Mouse (Mus musculus): ENCODE measurements around the gene Klrg1.

Klrg1 gene

GRCm38 (mm10) chr6:122282782-122283181 lies at the start of gene Klrg1:
Klrg1 (minus strand) TSS chr6:122282882.
- DNase-seq: no peak

- no peak for DNase-seq
Measured at GRCm38 (mm10) chr6:122325361-122325975, 42.8 kb upstream of the Klrg1 start.

- DNase-seq: no peak
Measured at GRCm38 (mm10) chr6:122318726-122319125, 36.0 kb upstream of the Klrg1 start.

- DNase-seq: no peak
Measured at GRCm38 (mm10) chr6:122310187-122310820, 27.6 kb upstream of the Klrg1 start.

GRCm38 (mm10) chr6:122309446-122309960 lies 26.8 kb upstream of the Klrg1 start:
- peak in 1 of 2 experiments; percentile 16 for DNase-seq

- DNase-seq: peak; percentile 94 to 96
Measured at GRCm38 (mm10) chr6:122308505-122309393, 26.1 kb upstream of the Klrg1 start, which contains the start of gene M6pr. M6pr (plus strand) TSS chr6:122308720.

DNA sequence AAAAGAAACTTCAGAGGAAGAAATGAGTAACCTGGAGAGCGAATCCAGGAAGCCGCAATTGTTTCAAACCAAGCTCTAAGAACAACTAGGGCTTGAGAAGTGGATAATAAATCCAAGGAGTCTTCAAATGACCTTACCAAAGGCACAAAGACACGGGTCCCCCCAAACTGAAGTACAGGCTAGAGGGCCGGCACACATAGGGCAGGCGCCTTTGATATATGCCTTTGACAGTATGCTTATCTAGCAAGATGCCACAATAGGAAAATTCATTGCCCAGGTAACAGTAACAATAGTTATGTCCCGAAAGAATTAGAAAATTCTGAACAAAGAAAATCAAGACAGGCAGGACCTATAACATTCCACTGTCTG lies 25.4 kb upstream of the Klrg1 start:
- DNase-seq: no peak

GRCm38 (mm10) chr6:122306707-122307106 lies 24.0 kb upstream of the Klrg1 start:
- DNase-seq: no peak

DNA sequence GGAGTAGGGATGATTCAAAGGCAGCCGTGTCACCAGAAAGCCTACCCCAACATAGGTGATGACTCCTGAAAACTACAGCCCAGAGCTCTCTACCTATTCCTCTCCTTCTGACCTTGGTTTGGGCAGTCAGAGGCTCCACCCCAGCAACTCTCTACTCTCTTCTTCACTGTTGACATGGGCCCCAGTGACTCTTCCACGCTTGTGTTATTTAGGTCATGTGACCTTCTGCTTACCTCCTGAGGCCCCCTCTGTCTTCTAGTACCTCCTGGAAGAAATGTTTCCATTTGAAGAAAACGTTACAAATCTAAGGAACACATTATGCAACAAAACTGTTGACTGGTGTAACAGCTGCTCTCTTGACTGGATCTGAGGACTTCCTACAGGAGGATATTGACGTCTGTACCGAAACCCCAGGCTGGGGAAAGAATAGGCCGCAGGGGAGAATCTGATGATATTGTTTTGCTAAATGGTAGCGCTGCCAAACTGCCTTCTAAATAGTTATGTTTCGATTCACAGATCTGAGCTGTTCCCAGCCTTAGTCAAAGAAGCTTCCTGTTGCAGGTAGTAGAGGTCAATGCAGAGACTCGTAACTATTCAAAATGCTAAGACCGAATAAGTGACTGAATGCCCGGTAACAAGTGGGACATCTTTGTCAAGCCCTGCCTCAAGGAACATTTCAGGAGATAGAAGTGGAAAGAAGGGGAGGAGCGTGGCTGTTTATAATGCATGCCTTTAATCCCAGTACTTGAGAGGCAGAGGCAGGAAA lies 22.3 kb upstream of the Klrg1 start:
- DNase-seq: no peak

- DNase-seq: peak; percentile 87 to 90
Measured at GRCm38 (mm10) chr6:122304355-122304754, 21.7 kb upstream of the Klrg1 start.

DNA sequence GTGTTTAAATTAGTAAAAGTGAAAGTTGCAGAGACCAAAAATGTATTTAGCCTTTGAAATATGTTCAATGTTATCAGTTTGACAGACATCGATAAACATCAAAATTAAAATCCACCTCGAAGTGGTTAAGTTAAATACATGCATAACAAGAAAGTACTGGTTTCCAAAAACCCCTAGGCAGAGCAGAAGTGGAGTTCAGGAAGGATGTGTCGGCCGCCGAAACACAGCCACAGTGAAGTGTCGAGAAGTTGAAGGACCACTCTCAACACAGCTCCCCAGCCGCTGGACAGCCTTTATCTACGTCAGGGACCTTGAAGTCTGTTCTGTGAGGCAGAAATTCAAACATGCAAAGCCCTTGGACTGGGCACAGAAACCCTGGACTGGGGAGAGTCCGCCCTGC lies 20.8 kb upstream of the Klrg1 start:
- DNase-seq: no peak

- DNase-seq: no peak
Measured at GRCm38 (mm10) chr6:122302661-122303060, 20.0 kb upstream of the Klrg1 start.

- no peak for DNase-seq
Measured at GRCm38 (mm10) chr6:122302121-122302520, 19.4 kb upstream of the Klrg1 start.

- no peak for DNase-seq
Measured at GRCm38 (mm10) chr6:122299621-122300133, 17.0 kb upstream of the Klrg1 start.

- no peak for DNase-seq
Measured at GRCm38 (mm10) chr6:122298223-122298609, 15.5 kb upstream of the Klrg1 start.

GRCm38 (mm10) chr6:122297279-122298222 lies 14.9 kb upstream of the Klrg1 start:
- DNase-seq: no peak

GRCm38 (mm10) chr6:122296918-122297278 lies 14.2 kb upstream of the Klrg1 start:
- DNase-seq: no peak

GRCm38 (mm10) chr6:122295242-122295641 lies 12.6 kb upstream of the Klrg1 start:
- DNase-seq: no peak

GRCm38 (mm10) chr6:122294290-122294689 lies 11.6 kb upstream of the Klrg1 start:
- peak in 1 of 2 experiments; percentile 33 for DNase-seq

DNA sequence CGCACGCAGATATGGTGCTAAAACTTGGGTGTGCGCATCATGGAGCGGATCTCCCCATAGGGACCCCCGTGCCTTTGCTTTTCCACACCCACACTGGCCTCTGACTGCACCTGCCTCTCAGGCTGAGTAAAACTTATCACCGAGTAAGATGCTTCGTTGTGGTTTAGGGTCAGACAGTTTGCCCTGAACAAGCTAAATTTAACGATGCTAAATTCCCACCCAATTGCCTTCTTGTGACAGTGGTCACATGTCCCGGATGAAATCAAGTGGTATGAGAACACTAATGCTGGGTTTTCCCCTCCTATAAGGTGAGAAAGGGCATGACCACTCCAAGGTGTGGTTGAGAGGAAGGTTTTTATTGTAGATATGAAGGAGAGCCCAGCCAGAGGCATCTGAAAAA lies 11.1 kb upstream of the Klrg1 start:
- DNase-seq: no peak

DNA sequence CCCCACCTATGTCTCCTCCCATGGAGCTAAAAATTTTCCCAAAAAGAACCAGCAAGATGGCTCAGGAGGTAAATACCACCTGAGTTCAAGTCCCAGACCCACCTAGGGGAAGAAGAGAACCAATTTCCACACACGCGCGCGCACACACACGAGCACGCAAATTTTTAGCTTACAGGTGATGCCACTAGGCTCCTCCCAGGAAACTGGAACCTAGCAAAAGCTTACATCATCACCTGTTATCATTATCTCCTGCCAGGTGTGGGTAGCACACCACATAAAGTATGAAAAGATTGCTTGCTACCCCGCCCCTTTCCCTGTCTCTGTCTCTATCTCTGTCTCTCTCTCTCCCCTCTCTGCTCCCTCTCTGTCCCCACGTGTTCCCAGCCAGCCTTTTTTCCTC lies 10.4 kb upstream of the Klrg1 start:
- no peak for DNase-seq

Measured in B cell, adult 2 months (primary cell).